ENCODE assay signal across 11 mouse cellular contexts in the genomic region with DNA sequence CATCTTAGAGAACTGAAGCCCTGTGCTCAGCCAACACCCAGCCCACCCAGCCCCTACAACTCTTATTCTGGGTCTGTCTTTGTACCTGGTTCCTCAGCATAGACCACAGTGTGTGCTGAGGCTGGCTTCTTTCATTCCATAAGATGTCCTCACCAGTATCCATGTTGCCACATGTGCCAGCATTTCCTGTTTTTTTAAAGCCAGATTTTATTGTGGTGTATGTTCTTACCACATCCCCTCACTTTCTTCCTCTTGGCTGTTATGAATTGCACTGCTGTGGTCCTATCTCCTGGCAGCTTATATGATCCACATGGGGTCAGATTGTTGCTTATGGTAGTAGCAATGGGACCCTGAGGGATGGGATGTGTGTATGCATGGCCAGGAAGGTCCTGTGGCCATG.
"Had no signal": no experiment of that assay in that cellular context is flagged by ENCODE, and none has a peak within 500 bp of the region (broad histone marks: within the 10 kb centered on the region; RNA-seq: fewer than 3 reads in every experiment).

No protein-coding gene starts in this region.

- DNase-seq: liver, postnatal 0 days; lung, adult 2 months; lung, postnatal 14 days; lung, postnatal 36 days; right cerebral cortex, postnatal 14 days; thymus, adult 2 months; thymus, postnatal 25 days; thymus, postnatal 4 days had no signal

- ATAC-seq: liver, postnatal 0 days; lung, postnatal 0 days; midbrain, embryonic 13.5 days; midbrain, embryonic 15.5 days had no signal
